Mouse (Mus musculus): ENCODE results near the gene Zup1. TPM values are rescaled to one million over a fixed set of nuclear protein-coding genes. Genes with fewer than 3 reads are reported as not detected.

Gene Zup1
- 63.3 TPM for polyA plus RNA-seq (2017; shearing (Covaris generic))

DNA sequence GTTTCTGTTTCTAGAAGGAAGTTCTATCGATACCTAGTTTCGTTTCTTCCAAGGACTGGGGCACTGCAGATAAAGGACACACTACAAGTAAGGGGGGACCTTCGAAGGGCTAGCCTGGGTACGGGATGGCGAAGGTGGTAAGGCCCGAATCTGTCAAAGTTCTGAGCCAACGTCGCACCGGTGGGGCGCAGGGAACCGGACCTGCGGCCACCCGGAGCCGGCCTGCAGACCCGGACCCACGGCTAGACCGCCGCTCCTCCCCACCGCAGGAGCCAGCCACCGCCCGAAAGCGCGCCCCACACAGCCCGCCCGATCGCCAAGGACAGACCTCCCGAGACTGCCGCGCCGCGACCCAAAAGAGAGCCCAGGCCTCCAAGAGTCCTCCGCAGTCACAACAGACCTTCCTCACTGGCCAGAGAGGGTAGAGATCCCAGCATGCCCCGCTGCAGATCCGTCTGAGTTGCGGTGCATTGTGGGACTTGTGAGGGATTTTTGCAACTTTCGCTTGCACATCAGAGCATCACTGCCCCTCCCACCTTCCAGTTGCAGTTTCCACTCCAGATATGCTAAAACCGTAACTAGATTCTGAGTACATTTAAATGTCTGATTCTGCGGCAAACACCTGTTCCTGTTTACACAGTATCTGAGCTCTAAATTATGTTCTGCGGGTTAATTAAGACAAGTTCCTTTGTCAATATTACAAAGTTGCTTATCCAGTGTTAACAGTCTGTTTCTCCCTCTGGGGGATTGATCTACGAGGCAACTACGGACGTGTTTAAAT is at the start of gene Zup1:
Gene Zup1 (minus strand): TSS at position 467 of the 781 bp plus-strand sequence.

DNA sequence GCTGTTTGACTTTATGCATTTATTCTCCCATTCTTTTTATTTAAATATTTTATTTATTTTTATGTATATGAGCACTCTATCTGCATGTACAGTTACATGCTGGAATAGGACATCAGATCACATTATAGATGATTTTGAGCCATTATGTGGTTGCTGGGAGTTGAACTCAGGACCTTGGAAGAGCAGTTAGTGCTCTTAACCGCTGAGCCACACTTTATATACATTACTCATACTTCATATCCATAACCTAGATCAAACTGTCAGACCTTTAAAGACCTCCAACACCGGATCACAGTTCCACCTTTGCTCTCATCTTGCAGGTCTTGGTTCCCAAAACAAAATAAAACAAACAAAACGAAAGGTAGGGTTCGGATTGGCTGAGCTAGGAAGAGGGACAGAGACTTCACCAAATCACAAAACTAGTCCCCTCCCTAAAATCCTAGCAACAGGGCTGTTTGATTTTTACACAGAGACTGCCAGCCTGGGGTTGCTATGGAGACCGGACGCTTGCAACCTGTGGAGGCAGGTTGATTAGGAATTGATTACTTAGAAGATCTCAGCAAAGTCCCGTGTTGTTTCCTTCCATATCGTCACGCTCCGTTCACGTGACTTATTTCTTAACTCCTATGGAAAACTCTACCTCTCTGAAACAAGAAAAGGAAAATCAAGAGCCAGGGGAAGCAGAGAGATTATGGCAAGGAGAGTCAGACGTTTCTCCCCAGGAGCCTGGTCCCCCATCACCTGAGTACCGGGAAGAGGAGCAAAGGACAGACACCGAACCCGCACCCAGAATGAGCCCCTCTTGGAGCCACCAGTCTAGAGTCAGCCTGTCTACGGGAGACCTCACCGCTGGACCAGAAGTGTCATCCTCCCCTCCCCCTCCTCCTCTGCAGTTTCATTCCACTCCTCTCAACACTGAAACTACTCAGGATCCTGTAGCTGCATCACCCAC is 46.3 kb downstream of the Zup1 start, which contains the start of gene Rsph4a:
Gene Rsph4a (plus strand): TSS at position 582 of the 952 bp plus-strand sequence.

Other genes with a start within 250 kb of the Zup1 start
- gene Sult3a2, start 164.6 kb downstream of the Zup1 start, polyA plus RNA-seq (2017; shearing (Covaris generic)) = not detected
- not detected for gene Sult3a1, start 93.5 kb downstream of the Zup1 start, polyA plus RNA-seq (2017; shearing (Covaris generic))
- gene Rsph4a, start 46.2 kb downstream of the Zup1 start, polyA plus RNA-seq (2017; shearing (Covaris generic)) = 0.05 TPM
- 143 TPM for gene Rwdd1, start 68.4 kb upstream of the Zup1 start, polyA plus RNA-seq (2017; shearing (Covaris generic))
- gene Trappc3l, start 86.3 kb upstream of the Zup1 start, polyA plus RNA-seq (2017; shearing (Covaris generic)) = not detected
- not detected for gene Calhm4, start 93.0 kb upstream of the Zup1 start, polyA plus RNA-seq (2017; shearing (Covaris generic))
- not detected for gene Calhm5, start 145.2 kb upstream of the Zup1 start, polyA plus RNA-seq (2017; shearing (Covaris generic))
- 44.5 TPM for gene Calhm6, start 176.7 kb upstream of the Zup1 start, polyA plus RNA-seq (2017; shearing (Covaris generic))